Mouse (Mus musculus) heart, embryonic 15.5 days (tissue): ENCODE measurements around the gene Mtmr1. TPM values are rescaled to one million over a fixed set of nuclear protein-coding genes. Genes with fewer than 3 reads are reported as not detected.

Experiments used
- ATAC-seq: fragments of 200-750 bp; cut with Nextera tagmentation; replicated peaks from 2 replicates; pipeline ENCODE4 v1.8.0; 2017; ENCODE audit warnings: low read depth, moderate TSS enrichment; ENCODE audit not compliant: insufficient number of reproducible peaks, insufficient read depth, low FRiP score
- H3K27ac ChIP-seq: fragments of 300-500 bp; sonication (generic); 2 replicates; pipeline ENCODE4 v1.5.1; 2015; ENCODE audit warnings: mild to moderate bottlenecking, inconsistent platforms
- H3K27me3 ChIP-seq: fragments of 300-500 bp; sonication (generic); 2 replicates; pipeline ENCODE4 v1.6.1; 2015; ENCODE audit warnings: inconsistent platforms
- H3K36me3 ChIP-seq: fragments of 300-500 bp; sonication (generic); 2 replicates; pipeline ENCODE4 v1.6.1; 2015; ENCODE audit warnings: mild to moderate bottlenecking, inconsistent platforms
- H3K4me1 ChIP-seq: fragments of 300-500 bp; sonication (generic); replicated peaks from 2 replicates; pipeline ENCODE4 v1.6.1; 2015; ENCODE audit warnings: inconsistent platforms
- H3K4me2 ChIP-seq: fragments of 300-500 bp; sonication (generic); 2 replicates; pipeline ENCODE4 v1.6.1; 2015; ENCODE audit warnings: inconsistent platforms, mild to moderate bottlenecking, moderate library complexity
- H3K4me3 ChIP-seq: fragments of 300-500 bp; sonication (generic); 2 replicates; pipeline ENCODE4 v1.5.1; 2015; ENCODE audit warnings: mild to moderate bottlenecking, inconsistent platforms
- H3K9ac ChIP-seq: fragments of 300-500 bp; sonication (generic); 2 replicates; pipeline ENCODE4 v1.6.1; 2015; ENCODE audit warnings: mild to moderate bottlenecking, inconsistent platforms
- H3K9me3 ChIP-seq: fragments of 300-500 bp; sonication (generic); replicated peaks from 2 replicates; pipeline ENCODE4 v1.6.1; 2016; ENCODE audit warnings: inconsistent platforms
- WGBS: fragments of 180-500 bp; shearing (Covaris S2); methylation state at CpG from one replicate; pipeline ENCODE4 v1.1.7; 2015; ENCODE audit warnings: mixed read lengths; 5-methylcytosine and 5-hydroxymethylcytosine counted together
- polyA plus RNA-seq: library from polyadenylated mRNA; unstranded; fragments of >200 nt; fragmentation: Nextera tagmentation; extraction: Ambion mirVana; gene quantifications from 2 replicates; pipeline ENCODE4 v1.2.1, GENCODE M21; 2015

Gene Mtmr1
- polyA plus RNA-seq, 1 experiment from 2014 or later, result 10.9 TPM

DNA sequence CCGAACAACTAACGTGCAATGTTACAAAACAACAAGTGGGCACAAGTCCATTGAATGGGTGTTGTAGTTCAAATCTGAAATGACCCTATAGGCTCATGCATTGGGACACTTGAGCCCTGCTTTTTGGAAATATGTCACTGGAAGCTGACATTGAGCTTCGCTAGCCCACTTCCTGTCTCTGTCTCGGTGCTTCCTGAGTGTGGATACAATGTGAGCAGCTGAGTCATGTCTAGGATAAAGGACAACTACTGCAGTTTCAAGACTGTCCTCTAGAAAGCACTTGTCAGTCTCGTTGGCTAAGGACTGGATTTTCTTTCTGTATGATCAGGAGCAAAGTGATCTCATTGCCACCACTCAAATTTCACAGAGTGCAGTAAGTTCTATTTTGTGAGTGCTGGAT, 78.4 kb downstream of the Mtmr1 start:
- Histone ChIP-seq H3K9me3 (no peaks in the 10 kb centered on the region), H3K9ac (no peak overlapping the region), H3K4me3 (no peak overlapping the region), H3K4me2 (no peak overlapping the region), H3K27me3 (no peaks in the 10 kb centered on the region), H3K4me1 (no peaks in the 10 kb centered on the region), H3K27ac (no peak overlapping the region), H3K36me3 (peaks cover under 1% of the 10 kb centered on the region; the same call in 1 of the 2 replicates)
- WGBS, result 72% methylated on average over 5 of the region's 5 CpGs
- no peak for ATAC-seq

DNA sequence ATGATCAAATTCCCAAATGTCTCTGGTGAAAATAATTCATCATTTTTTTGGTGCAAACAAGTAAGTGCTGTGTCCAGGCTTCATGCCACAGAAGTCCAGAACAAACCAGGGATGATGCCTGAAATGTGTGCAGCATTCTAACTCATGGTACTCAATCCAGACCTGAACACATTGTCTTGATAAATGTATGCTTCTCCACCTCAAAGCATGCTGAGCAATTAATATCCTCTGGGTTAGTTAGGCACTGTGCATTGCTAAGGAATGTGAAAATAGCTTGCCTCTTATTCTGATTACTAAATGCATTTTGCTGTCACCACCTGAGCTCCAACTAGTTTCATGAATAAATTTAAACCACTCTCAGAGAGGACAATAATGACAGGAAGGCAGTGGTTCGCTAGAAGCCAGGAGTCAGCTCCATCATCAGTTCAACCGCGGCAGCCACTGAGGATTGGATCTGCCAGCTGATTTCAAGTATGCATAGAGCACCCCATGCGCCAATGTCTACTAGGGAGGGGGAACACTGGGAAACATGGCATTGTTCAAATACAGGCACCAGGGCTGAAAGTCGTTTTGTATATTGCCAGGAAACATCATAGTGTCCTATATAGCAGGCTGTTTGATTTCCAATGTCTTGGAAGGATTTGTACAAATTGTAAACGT, 91.6 kb downstream of the Mtmr1 start:
- Histone ChIP-seq H3K4me2 (no peak overlapping the region), H3K9me3 (no peaks in the 10 kb centered on the region), H3K36me3 (no peaks in the 10 kb centered on the region), H3K4me3 (no peak overlapping the region), H3K27ac (no peak overlapping the region), H3K9ac (no peak overlapping the region), H3K27me3 (no peaks in the 10 kb centered on the region), H3K4me1 (no peaks in the 10 kb centered on the region)
- ATAC-seq, result no peak
- WGBS, result 77% methylated on average over 6 of the region's 6 CpGs

DNA sequence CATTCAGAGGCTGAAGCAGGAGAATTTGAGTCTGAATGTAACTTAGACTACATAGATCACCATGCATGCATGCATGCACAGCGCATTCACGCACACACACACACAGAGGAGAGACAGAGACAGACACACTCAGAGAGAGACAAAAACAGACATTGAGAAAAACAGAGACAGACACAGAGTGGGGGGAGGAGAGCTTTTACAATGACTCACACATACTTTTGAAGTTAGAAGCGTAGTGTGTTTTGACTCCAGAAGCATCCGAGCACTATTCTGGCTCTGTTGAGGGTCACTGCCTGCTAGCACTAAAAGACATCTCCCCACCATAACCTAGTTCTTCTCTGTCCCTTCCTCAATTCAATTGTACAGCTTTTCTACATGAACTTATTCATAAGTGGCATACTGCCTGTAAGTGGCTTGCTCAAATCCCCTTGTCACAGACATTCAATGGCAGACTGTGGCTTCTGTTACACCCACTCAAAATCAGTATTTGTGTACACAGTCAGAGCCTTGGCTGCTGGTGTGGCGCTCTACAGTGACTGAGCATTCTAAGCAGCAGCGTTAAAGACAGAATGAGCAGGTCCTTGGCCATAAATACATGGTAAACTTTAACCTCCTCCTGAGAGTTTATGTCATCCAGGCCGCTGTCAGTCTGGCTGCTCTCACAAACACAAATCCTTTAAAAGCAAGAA, 99.7 kb downstream of the Mtmr1 start:
- Histone ChIP-seq H3K4me2 (no peak overlapping the region), H3K36me3 (no peaks in the 10 kb centered on the region), H3K4me1 (0 out of 2 replicates have a peak, but pooled peaks cover 2% of the 10 kb centered on the region), H3K27ac (no peak overlapping the region), H3K9ac (no peak overlapping the region), H3K9me3 (no peaks in the 10 kb centered on the region), H3K27me3 (no peaks in the 10 kb centered on the region), H3K4me3 (no peak overlapping the region)
- 58% methylated on average over 7 of the region's 7 CpGs for WGBS
- no peak for ATAC-seq

DNA sequence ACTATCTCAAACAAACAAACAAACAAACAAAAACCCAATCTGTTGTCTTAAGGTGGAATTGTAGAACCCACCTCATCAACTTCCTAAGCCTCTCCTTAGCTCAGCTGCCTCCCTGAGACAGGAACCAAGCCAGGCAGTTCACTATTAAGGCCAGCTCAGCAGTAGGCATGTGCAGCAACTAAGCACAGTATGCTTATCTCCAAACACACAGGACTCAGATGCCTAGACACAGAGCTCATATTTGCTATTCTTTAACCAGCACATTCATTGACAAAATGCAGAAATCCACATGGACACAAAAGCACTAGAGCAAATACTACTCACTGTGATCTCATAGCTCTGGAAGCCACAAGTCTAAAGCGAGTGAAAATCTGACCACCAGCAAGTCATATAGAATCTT, 100.9 kb downstream of the Mtmr1 start:
- no peak overlapping the region for H3K4me3 ChIP-seq
- no peaks in the 10 kb centered on the region for H3K9me3 ChIP-seq
- ATAC-seq, result no peak
- 44% methylated on average over 1 of the region's 1 CpGs for WGBS
- no peaks in the 10 kb centered on the region for H3K36me3 ChIP-seq
- H3K4me2 ChIP-seq, result no peak overlapping the region
- H3K27me3 ChIP-seq, result no peaks in the 10 kb centered on the region
- H3K9ac ChIP-seq, result no peak overlapping the region
- H3K4me1 ChIP-seq, result 0 out of 2 replicates have a peak, but pooled peaks cover 2% of the 10 kb centered on the region
- no peak overlapping the region for H3K27ac ChIP-seq

DNA sequence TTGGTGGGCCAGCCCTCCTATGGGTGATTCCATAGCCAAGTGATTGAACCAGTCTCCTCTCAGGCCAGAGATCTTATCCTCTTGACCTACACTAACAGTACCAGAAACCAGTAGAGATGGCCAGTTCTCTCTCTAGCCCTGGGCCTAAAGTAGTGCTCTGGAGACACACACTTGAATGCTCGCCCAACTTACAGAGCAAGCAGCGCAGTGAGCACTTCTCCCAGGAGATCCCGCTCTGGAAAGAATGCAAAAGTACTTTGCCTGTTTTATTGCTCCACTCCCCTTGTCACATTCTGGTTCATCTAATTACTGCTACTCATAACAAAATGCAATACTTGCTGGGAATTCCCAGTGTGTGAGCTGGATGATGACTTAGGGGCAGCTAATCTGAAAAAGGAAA, 102.9 kb downstream of the Mtmr1 start:
- Histone ChIP-seq H3K27me3 (no peaks in the 10 kb centered on the region), H3K27ac (no peak overlapping the region), H3K4me2 (no peak overlapping the region), H3K9ac (no peak overlapping the region), H3K4me1 (0 out of 2 replicates have a peak, but pooled peaks cover 2% of the 10 kb centered on the region), H3K36me3 (no peaks in the 10 kb centered on the region), H3K4me3 (no peak overlapping the region), H3K9me3 (no peaks in the 10 kb centered on the region)
- WGBS, result 89% methylated on average over 3 of the region's 3 CpGs
- no peak for ATAC-seq

Other genes with a start within 250 kb of the Mtmr1 start
- gene Mtm1, start 154.0 kb upstream of the Mtmr1 start, polyA plus RNA-seq, result 4.3 and 5.0 TPM in 2 replicates
- 30.1 and 34.5 TPM in 2 replicates for gene Cd99l2, start 128.1 kb downstream of the Mtmr1 start, polyA plus RNA-seq
- 155 and 156 TPM in 2 replicates for gene Hmgb3, start 191.2 kb downstream of the Mtmr1 start, polyA plus RNA-seq